Mouse (Mus musculus) kidney, adult 11 months (tissue): ENCODE measurements around the gene H2al2c.
"Not testable (repeated sequence)": the region's sequence is repeated elsewhere in the genome, so short reads cannot be mapped to it uniquely, and the experiment has no call there.

Experiments
- DNase-seq: peaks from one replicate; pipeline ENCODE4 v3.0.0; 2022

Gene H2al2c

GRCm38 (mm10) chrY:2598799-2599198 lies at the start of gene H2al2c:
Gene H2al2c (plus strand): TSS chrY:2599099.
- not testable (repeated sequence) for DNase-seq
